Mouse (Mus musculus) thymus, adult 2 months (tissue): ENCODE results near the gene Ggt1.

Experiments
- CTCF ChIP-seq: fragments of 200-500 bp; IDR thresholded peaks from 2 replicates; pipeline ENCODE4 v1.5.1; 2012; ENCODE audit warnings: mild to moderate bottlenecking, control low read depth, low read length, moderate library complexity, borderline replicate concordance; ENCODE audit not compliant: control insufficient read depth, poor library complexity, insufficient read depth; ENCODE audit errors: extremely low read depth
- POLR2A ChIP-seq: fragments of 200-500 bp; IDR thresholded peaks from 2 replicates; pipeline ENCODE4 v1.6.1; 2012; ENCODE audit warnings: mild to moderate bottlenecking, low read length, control low read depth, moderate library complexity; ENCODE audit not compliant: control insufficient read depth, poor library complexity, insufficient read depth; ENCODE audit errors: extremely low read depth

GRCm38 (mm10) chr10:75635019-75635692, 73.8 kb downstream of the Ggt1 start:
- TF ChIP-seq CTCF (no peak), POLR2A (no peak)
